Mouse (Mus musculus) forebrain, embryonic 13.5 days (tissue): ENCODE data around the gene 1700122O11Rik. TPM values are rescaled to one million over a fixed set of nuclear protein-coding genes. Genes with fewer than 3 reads are reported as not detected.

Experiments used
- ATAC-seq: fragments of 200-750 bp; cut with Nextera tagmentation; 2 replicates; pipeline ENCODE4 v1.8.0; 2017
- H3K27ac ChIP-seq: fragments of 300-500 bp; sonication (generic); 2 replicates; pipeline ENCODE4 v1.5.1; 2015; ENCODE audit warnings: inconsistent platforms, mild to moderate bottlenecking, moderate library complexity
- H3K27me3 ChIP-seq: fragments of 300-500 bp; sonication (generic); 2 replicates; pipeline ENCODE4 v1.6.1; 2015; ENCODE audit warnings: mild to moderate bottlenecking, inconsistent platforms
- H3K36me3 ChIP-seq: fragments of 300-500 bp; sonication (generic); 2 replicates; pipeline ENCODE4 v1.6.1; 2015; ENCODE audit warnings: mild to moderate bottlenecking, inconsistent platforms; ENCODE audit not compliant: poor library complexity, severe bottlenecking
- H3K4me1 ChIP-seq: fragments of 300-500 bp; sonication (generic); 2 replicates; pipeline ENCODE4 v1.6.1; 2015; ENCODE audit warnings: inconsistent platforms
- H3K4me2 ChIP-seq: fragments of 300-500 bp; sonication (generic); 2 replicates; pipeline ENCODE4 v1.6.1; 2015; ENCODE audit warnings: inconsistent platforms, mild to moderate bottlenecking, moderate library complexity
- H3K4me3 ChIP-seq: fragments of 300-500 bp; sonication (generic); 2 replicates; pipeline ENCODE4 v1.5.1; 2015; ENCODE audit warnings: mild to moderate bottlenecking, inconsistent platforms
- H3K9ac ChIP-seq: fragments of 300-500 bp; sonication (generic); 2 replicates; pipeline ENCODE4 v1.6.1; 2015; ENCODE audit warnings: mild to moderate bottlenecking, inconsistent platforms
- H3K9me3 ChIP-seq: fragments of 300-500 bp; sonication (generic); replicated peaks from 2 replicates; pipeline ENCODE4 v1.6.1; 2016; ENCODE audit warnings: inconsistent platforms
- WGBS: fragments of 180-500 bp; shearing (Covaris S2); methylation state at CpG from one replicate; pipeline ENCODE4 v1.1.7; 2015; 5-methylcytosine and 5-hydroxymethylcytosine counted together
- polyA plus RNA-seq: library from polyadenylated mRNA; unstranded; fragments of >200 nt; fragmentation: Nextera tagmentation; extraction: Ambion mirVana; gene quantifications from 2 replicates; pipeline ENCODE4 v1.2.1, GENCODE M21; 2015

The 1700122O11Rik gene
- polyA plus RNA-seq: not detected in 2 replicates

- H3K9ac ChIP-seq: no peak within 1 kb of the TSS
- H3K27me3 ChIP-seq: peaks cover 34% of the 10 kb centered on the region
- H3K4me1 ChIP-seq: peaks cover 23% of the 10 kb centered on the region
- H3K9me3 ChIP-seq: no peaks in the 10 kb centered on the region; the same call in 1 of the 2 replicates
- H3K27ac ChIP-seq: no peak within 1 kb of the TSS
- no peak within 1 kb of the TSS for H3K4me2 ChIP-seq
- ATAC-seq: no peak
- 90% methylated on average over 2 of the region's 2 CpGs for WGBS
- H3K36me3 ChIP-seq: no peaks in the 10 kb centered on the region
- no peak within 1 kb of the TSS for H3K4me3 ChIP-seq
These were observed at the start of gene 1700122O11Rik for GRCm38 (mm10) chr17:48038193-48038592. 1700122O11Rik (minus strand) TSS chr17:48038293.

GRCm38 (mm10) chr17:48080626-48081025 lies 42.5 kb upstream of the 1700122O11Rik start:
- H3K4me1 ChIP-seq: no peaks in the 10 kb centered on the region
- H3K9me3 ChIP-seq: no peaks in the 10 kb centered on the region
- H3K36me3 ChIP-seq: no peaks in the 10 kb centered on the region
- ATAC-seq: no peak
- H3K9ac ChIP-seq: no peak overlapping the region
- H3K4me3 ChIP-seq: no peak overlapping the region
- 53% methylated on average over 3 of the region's 3 CpGs for WGBS
- no peak overlapping the region for H3K4me2 ChIP-seq
- H3K27me3 ChIP-seq: no peaks in the 10 kb centered on the region
- no peak overlapping the region for H3K27ac ChIP-seq

- Histone ChIP-seq H3K27ac (no peak overlapping the region), H3K4me2 (no peak overlapping the region), H3K9ac (no peak overlapping the region), H3K4me1 (peaks cover 28% of the 10 kb centered on the region), H3K4me3 (no peak overlapping the region), H3K9me3 (no peaks in the 10 kb centered on the region; the same call in 1 of the 2 replicates), H3K27me3 (0 out of 2 replicates have a peak, but pooled peaks cover 4% of the 10 kb centered on the region), H3K36me3 (no peaks in the 10 kb centered on the region)
- 25% methylated on average over 5 of the region's 5 CpGs for WGBS
- ATAC-seq: no peak
These were observed 29.6 kb upstream of the 1700122O11Rik start for GRCm38 (mm10) chr17:48067729-48068128.

- Histone ChIP-seq H3K4me1 (peaks cover 30% of the 10 kb centered on the region), H3K4me3 (no peak overlapping the region), H3K9me3 (no peaks in the 10 kb centered on the region; the same call in 1 of the 2 replicates), H3K27me3 (0 out of 2 replicates have a peak, but pooled peaks cover 4% of the 10 kb centered on the region), H3K4me2 (no peak overlapping the region), H3K36me3 (no peaks in the 10 kb centered on the region), H3K9ac (no peak overlapping the region), H3K27ac (no peak overlapping the region)
- ATAC-seq: no peak
- 60% methylated on average over 10 of the region's 10 CpGs for WGBS
These were observed 29.1 kb upstream of the 1700122O11Rik start for GRCm38 (mm10) chr17:48067083-48067614.

GRCm38 (mm10) chr17:48065081-48065501 lies 27.0 kb upstream of the 1700122O11Rik start:
- WGBS: 9% methylated on average over 5 of the region's 5 CpGs
- Histone ChIP-seq H3K27ac (peak overlapping the region; percentile 23; the same call in 1 of the 2 replicates), H3K4me1 (peaks cover 36% of the 10 kb centered on the region), H3K27me3 (0 out of 2 replicates have a peak, but pooled peaks cover 4% of the 10 kb centered on the region), H3K36me3 (no peaks in the 10 kb centered on the region), H3K9me3 (no peaks in the 10 kb centered on the region), H3K4me2 (0 out of 2 replicates have a peak overlapping the region, but pooled peaks have one; percentile 1), H3K4me3 (no peak overlapping the region), H3K9ac (no peak overlapping the region; the same call in 1 of the 2 replicates)
- ATAC-seq: peak; percentile 87

- H3K36me3 ChIP-seq: no peaks in the 10 kb centered on the region
- peak overlapping the region; percentile 23; the same call in 1 of the 2 replicates for H3K27ac ChIP-seq
- H3K9me3 ChIP-seq: no peaks in the 10 kb centered on the region
- peaks cover 36% of the 10 kb centered on the region for H3K4me1 ChIP-seq
- peak; percentile 48 for ATAC-seq
- H3K4me2 ChIP-seq: no peak overlapping the region; the same call in 1 of the 2 replicates
- no peak overlapping the region for H3K9ac ChIP-seq
- 0 out of 2 replicates have a peak, but pooled peaks cover 4% of the 10 kb centered on the region for H3K27me3 ChIP-seq
- WGBS: 41% methylated on average over 10 of the region's 10 CpGs
- H3K4me3 ChIP-seq: no peak overlapping the region
These were observed 26.2 kb upstream of the 1700122O11Rik start for GRCm38 (mm10) chr17:48064196-48064843.

GRCm38 (mm10) chr17:48057382-48057781 lies 19.3 kb upstream of the 1700122O11Rik start:
- WGBS: 2% methylated on average over 12 of the region's 12 CpGs

GRCm38 (mm10) chr17:48055076-48055816 lies 17.2 kb upstream of the 1700122O11Rik start:
- Histone ChIP-seq H3K27me3 (peaks cover 33% of the 10 kb centered on the region), H3K9me3 (no peaks in the 10 kb centered on the region), H3K9ac (peak overlapping the region; percentile 26; the same call in 1 of the 2 replicates), H3K4me1 (peaks cover 32% of the 10 kb centered on the region), H3K36me3 (no peaks in the 10 kb centered on the region), H3K27ac (peak overlapping the region; percentile 63), H3K4me2 (peak overlapping the region; percentile 27; the same call in 1 of the 2 replicates), H3K4me3 (no peak overlapping the region)
- 31% methylated on average over 20 of the region's 20 CpGs for WGBS
- ATAC-seq: peak; percentile 46

More at GRCm38 (mm10) chr17:48057382-48057781, 19.3 kb upstream of the 1700122O11Rik start:
- no peaks in the 10 kb centered on the region for H3K9me3 ChIP-seq
- peaks cover 33% of the 10 kb centered on the region for H3K27me3 ChIP-seq
- no peak overlapping the region for H3K4me3 ChIP-seq
- peak overlapping the region; percentile 45; the same call in 1 of the 2 replicates for H3K9ac ChIP-seq
- no peak overlapping the region for H3K27ac ChIP-seq
- no peak for ATAC-seq
- H3K36me3 ChIP-seq: no peaks in the 10 kb centered on the region
- peaks cover 38% of the 10 kb centered on the region for H3K4me1 ChIP-seq
- peak overlapping the region; percentile 12; the same call in 1 of the 2 replicates for H3K4me2 ChIP-seq

GRCm38 (mm10) chr17:48053646-48054045 lies 15.6 kb upstream of the 1700122O11Rik start:
- Histone ChIP-seq H3K27me3 (peaks cover 38% of the 10 kb centered on the region), H3K27ac (no peak overlapping the region), H3K4me1 (peaks cover 32% of the 10 kb centered on the region), H3K9me3 (no peaks in the 10 kb centered on the region), H3K4me3 (no peak overlapping the region), H3K9ac (no peak overlapping the region), H3K36me3 (no peaks in the 10 kb centered on the region), H3K4me2 (no peak overlapping the region)
- 78% methylated on average over 2 of the region's 2 CpGs for WGBS
- no peak for ATAC-seq

GRCm38 (mm10) chr17:48052338-48053067 lies 14.4 kb upstream of the 1700122O11Rik start:
- peak; percentile 23; the same call in 1 of the 2 replicates for ATAC-seq
- no peak overlapping the region for H3K4me3 ChIP-seq
- no peak overlapping the region for H3K27ac ChIP-seq
- 71% methylated on average over 10 of the region's 10 CpGs for WGBS
- H3K9ac ChIP-seq: no peak overlapping the region
- no peaks in the 10 kb centered on the region for H3K9me3 ChIP-seq
- H3K4me2 ChIP-seq: no peak overlapping the region
- peaks cover 32% of the 10 kb centered on the region for H3K27me3 ChIP-seq
- H3K4me1 ChIP-seq: peaks cover 24% of the 10 kb centered on the region
- H3K36me3 ChIP-seq: no peaks in the 10 kb centered on the region

- ATAC-seq: no peak
- WGBS: 81% methylated on average over 5 of the region's 5 CpGs
These were observed 13.7 kb upstream of the 1700122O11Rik start for GRCm38 (mm10) chr17:48051638-48052337.

More at GRCm38 (mm10) chr17:48051638-48052337, 13.7 kb upstream of the 1700122O11Rik start:
- no peaks in the 10 kb centered on the region for H3K9me3 ChIP-seq
- no peaks in the 10 kb centered on the region for H3K36me3 ChIP-seq
- no peak overlapping the region for H3K27ac ChIP-seq
- H3K27me3 ChIP-seq: peaks cover 24% of the 10 kb centered on the region
- peaks cover 17% of the 10 kb centered on the region for H3K4me1 ChIP-seq
- H3K9ac ChIP-seq: no peak overlapping the region
- H3K4me3 ChIP-seq: no peak overlapping the region
- H3K4me2 ChIP-seq: no peak overlapping the region
